Mouse (Mus musculus): ENCODE results near the gene Kctd4.

Kctd4 gene

DNA sequence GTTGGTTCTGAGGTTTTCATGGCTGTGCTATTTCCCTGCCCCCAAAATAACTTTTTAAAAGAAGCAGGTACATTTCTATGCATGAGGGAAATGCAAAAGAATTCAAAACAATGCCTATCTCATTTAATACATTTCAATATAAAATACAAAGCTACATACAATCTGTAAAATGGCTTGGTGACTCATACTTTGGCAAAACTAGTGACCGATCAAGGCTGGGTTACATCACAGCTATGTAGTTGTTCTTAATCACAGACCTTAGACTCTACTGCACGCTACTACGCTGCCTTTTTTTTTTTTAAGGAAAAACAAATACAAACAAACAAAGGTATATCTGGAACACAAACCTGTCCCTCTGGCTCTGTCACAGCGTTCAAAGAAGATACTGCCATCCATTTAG is 37.6 kb downstream of the Kctd4 start:
- DNase-seq = no peak

- DNase-seq = no peak
Observed at GRCm38 (mm10) chr14:75998082-75998481, 43.3 kb downstream of the Kctd4 start.

DNA sequence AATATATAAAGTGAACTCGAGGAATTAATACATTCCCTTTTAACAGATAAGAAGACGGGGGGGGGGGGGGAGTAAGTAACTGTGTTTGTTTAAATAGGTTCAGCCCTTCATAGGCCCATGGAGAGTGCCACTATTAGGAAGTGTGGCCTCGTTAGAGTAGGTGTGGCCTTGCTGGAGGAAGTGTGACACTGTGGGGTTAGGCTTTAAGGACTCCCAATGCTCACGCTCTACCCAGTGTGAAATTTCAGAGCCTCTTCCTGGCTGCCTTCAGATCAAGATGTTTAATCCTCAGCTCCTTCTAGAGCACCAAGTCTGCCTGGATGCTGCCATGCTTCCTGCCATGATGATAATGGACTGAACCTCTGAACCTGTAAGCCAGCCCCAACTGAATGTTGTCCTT is 47.0 kb downstream of the Kctd4 start:
- no peak for DNase-seq

GRCm38 (mm10) chr14:76005011-76005410 is 50.2 kb downstream of the Kctd4 start:
- no peak for DNase-seq

DNA sequence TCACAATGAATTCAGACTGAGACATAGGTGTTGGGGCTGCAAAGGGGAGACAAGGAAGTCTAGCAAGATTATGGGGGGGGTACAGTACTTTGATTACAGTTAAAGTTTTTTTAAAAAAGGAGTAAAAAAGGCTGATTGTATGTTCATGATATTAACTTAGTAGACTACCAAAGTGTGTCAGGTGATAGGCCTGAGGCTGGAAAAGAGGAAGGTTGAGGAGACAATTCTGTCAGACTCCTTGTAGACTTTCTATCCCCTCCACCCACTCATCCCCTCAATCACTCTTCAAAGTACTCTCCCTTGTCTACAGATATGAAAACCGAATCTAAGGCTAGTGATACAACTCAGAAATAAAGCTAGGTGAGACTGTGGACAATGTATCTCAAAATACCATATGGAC is 53.4 kb downstream of the Kctd4 start:
- DNase-seq = no peak

- DNase-seq = no peak
Observed at GRCm38 (mm10) chr14:76009185-76009584, 54.4 kb downstream of the Kctd4 start.

DNA sequence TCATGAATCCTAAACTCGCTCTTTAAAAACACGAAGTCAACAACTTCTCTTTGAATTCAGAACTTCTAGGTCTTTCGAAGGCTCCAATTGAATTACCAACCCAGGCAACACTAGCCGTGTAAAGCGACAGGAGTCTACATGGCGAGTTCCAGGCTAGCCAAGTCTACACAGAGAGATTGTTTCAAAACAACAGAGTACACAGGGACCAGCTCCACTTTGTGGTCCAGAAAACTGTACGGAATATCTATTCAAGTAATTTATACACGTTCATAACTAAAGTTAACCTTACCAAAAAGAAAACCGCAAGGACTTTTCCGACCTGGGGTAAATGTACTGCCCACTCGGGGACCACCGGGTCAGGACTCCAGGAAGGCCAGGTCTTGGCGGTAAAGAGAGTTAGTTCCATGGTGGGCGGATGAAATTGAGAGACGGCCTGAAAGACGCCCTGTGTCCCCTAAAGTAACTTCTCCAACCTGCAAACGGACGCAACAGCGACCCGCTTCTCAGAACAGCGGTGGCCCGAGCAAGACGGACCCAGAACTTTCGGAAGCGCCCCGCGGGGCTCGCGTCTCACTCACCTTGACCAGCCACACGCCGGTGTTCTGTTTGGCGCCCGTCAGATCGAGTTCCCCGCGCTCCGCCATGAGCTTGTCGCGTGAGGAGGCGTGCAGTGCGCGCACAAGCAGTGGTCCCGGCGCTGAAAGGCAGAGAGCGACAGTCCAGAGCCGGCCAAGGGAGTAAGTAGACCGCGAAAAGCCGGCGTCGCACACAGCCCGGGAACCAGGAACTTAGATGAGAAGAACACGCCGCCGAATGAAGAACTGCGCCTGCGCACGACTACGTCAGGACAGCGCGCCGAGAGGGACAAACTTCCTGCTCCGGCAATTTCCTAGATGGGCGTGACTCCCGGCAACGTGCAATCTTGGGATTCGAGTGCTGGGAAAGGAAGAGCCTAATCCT is 55.6 kb downstream of the Kctd4 start, which contains the start of gene Gtf2f2:
Gene Gtf2f2, minus strand, starts transcription at position 764 of the 960 bp plus-strand sequence.
- peak; percentile 90 to 94 for DNase-seq

DNA sequence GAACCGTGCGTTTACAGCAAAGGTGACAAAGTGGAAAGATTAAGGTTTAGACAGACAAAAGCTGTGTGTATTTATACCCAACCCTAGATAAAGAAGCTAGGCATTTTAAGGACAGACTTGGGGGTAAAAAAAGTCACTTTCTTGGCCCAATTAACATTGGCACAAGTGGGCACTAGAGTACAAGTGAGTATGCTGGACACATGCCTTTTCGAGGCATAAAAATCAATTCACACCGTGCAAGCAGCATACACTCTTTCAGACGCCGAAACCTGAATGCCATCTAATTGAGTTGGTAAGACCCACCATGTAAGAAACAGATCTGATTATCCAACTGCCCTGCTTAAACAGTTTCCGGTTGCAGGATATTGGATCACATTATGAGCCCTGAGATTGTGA is 56.3 kb downstream of the Kctd4 start:
- DNase-seq = no peak

GRCm38 (mm10) chr14:76014331-76014730 is 59.5 kb downstream of the Kctd4 start:
- no peak for DNase-seq

Data from kidney, adult 8-10 months (tissue).